Comparison of ENCODE assay signal across 12 mouse cellular contexts in genomic region chr1:169485408-169485885, GRCm38 (mm10). TPM values are rescaled to one million over a fixed set of nuclear protein-coding genes. Genes with fewer than 3 reads are reported as not detected.
A peak's percentile ranks its signal among the peaks of the same experiment; 100 is the strongest.
DNase-seq lines count a peak whose midpoint lies in the region; ATAC-seq and TF ChIP-seq lines count a peak whose summit lies in the region.
"Had no signal": no experiment of that assay in that cellular context is flagged by ENCODE, and none has a peak within 500 bp of the region (broad histone marks: within the 10 kb centered on the region; RNA-seq: fewer than 3 reads in every experiment).

No protein-coding gene starts in this region.

- H3K4me1 ChIP-seq in heart, embryonic 11.5 days (ENCODE audit: control insufficient read depth, insufficient read depth, low read length): no peaks in the 10 kb centered on the region
- peaks cover 7% of the 10 kb centered on the region for H3K4me1 ChIP-seq in olfactory bulb, adult 2 months (ENCODE audit: control insufficient read depth, insufficient read depth, low read length)
- H3K4me1 ChIP-seq: liver, embryonic 15.5 days; neural tube, embryonic 12.5 days had no signal

- no peaks in the 10 kb centered on the region for H3K9me3 ChIP-seq in heart, embryonic 11.5 days (replicated peaks; ENCODE audit: control insufficient read depth, low read length)
- H3K9me3 ChIP-seq: liver, embryonic 15.5 days; neural tube, embryonic 12.5 days had no signal

- no peak overlapping the region for H3K9ac ChIP-seq in heart, embryonic 11.5 days (ENCODE audit: low read depth, low read length)
- H3K9ac ChIP-seq: liver, embryonic 15.5 days; neural tube, embryonic 12.5 days had no signal

- peak; percentile 2 to 5 for DNase-seq in heart, postnatal 10 days
- DNase-seq in cerebellum, adult 9-10 months: peak; percentile 53
- DNase-seq in layer of hippocampus, adult 11-12 months (ENCODE audit: low spot score): peak; percentile 50
- no peak for DNase-seq in kidney, adult 18-20 months
- DNase-seq in urinary bladder, postnatal 25 days (ENCODE audit: low spot score): no peak
- no peak for DNase-seq in kidney, postnatal 36 days
- DNase-seq: thymus, adult 18-20 months had no signal

- no peaks in the 10 kb centered on the region for H3K27me3 ChIP-seq in heart, embryonic 11.5 days (ENCODE audit: control insufficient read depth, insufficient read depth, low read length)
- H3K27me3 ChIP-seq: CH12.LX; liver, embryonic 15.5 days; neural tube, embryonic 12.5 days had no signal

- no peak overlapping the region for H3K4me2 ChIP-seq in heart, embryonic 11.5 days
- H3K4me2 ChIP-seq: liver, embryonic 15.5 days; neural tube, embryonic 12.5 days had no signal

- H3K36me3 ChIP-seq in heart, embryonic 11.5 days (ENCODE audit: control insufficient read depth, insufficient read depth, low read length): no peaks in the 10 kb centered on the region
- H3K36me3 ChIP-seq: liver, embryonic 15.5 days; neural tube, embryonic 12.5 days had no signal

- H3K27ac ChIP-seq in heart, embryonic 11.5 days (ENCODE audit: low read depth, low read length): no peak overlapping the region
- peak overlapping the region; percentile 50 for H3K27ac ChIP-seq in olfactory bulb, adult 2 months (ENCODE audit: insufficient read depth, low read depth, low read length)
- H3K27ac ChIP-seq: liver, embryonic 15.5 days; neural tube, embryonic 12.5 days had no signal

- H3K4me3 ChIP-seq in heart, embryonic 11.5 days (ENCODE audit: low read depth, low read length): no peak overlapping the region
- H3K4me3 ChIP-seq in olfactory bulb, adult 2 months (ENCODE audit: insufficient read depth, low read depth, low read length): no peak overlapping the region
- H3K4me3 ChIP-seq: liver, embryonic 15.5 days; neural tube, embryonic 12.5 days had no signal

- no peak for ATAC-seq in heart, embryonic 11.5 days (replicated peaks; ENCODE audit: insufficient number of reproducible peaks, low FRiP score, low TSS enrichment)

- TF ChIP-seq POLR2A in olfactory bulb, adult 2 months (IDR thresholded peaks at IDR 0.05; ENCODE audit: insufficient read depth, low read depth, low read length): no peak

- intact Hi-C loops in heart, postnatal 10 days (cut with DNase I): no loop called here

- WGBS in heart, embryonic 11.5 days (ENCODE audit: insufficient replicate concordance): 72% methylated on average over 6 of the region's 6 CpGs
- WGBS in olfactory bulb, adult 2 months: 13% methylated on average over 6 of the region's 6 CpGs

- no peak for TF ChIP-seq CTCF in olfactory bulb, adult 2 months (IDR thresholded peaks at IDR 0.05; ENCODE audit: insufficient read depth, low read depth, low read length)

RNA-seq across cellular contexts. Expression of gene Nuf2, which starts 45.8 kb away (rescaled TPM):
- total RNA-seq in heart, postnatal 10 days (2021): 10 to 100 TPM; 11.0 to 12.2 TPM
- 49.8 and 49.9 TPM in 2 replicates for polyA plus RNA-seq in heart, embryonic 11.5 days (2014; fragmentation: Nextera tagmentation; extraction: Ambion mirVana)
- polyA plus RNA-seq in olfactory bulb, adult 2 months (2012; ENCODE audit: insufficient read depth, insufficient read length, low replicate concordance, missing spikeins): not detected in 2 replicates

Comparison
In these comparisons a context has a peak if more than half of its experiments do, and no peak if none do; other contexts are left out.
1. DNase-seq: peak in heart, postnatal 10 days (2 of 2), cerebellum, adult 9-10 months (single experiment) and layer of hippocampus, adult 11-12 months (single experiment); none in kidney, adult 18-20 months (single experiment), urinary bladder, postnatal 25 days (single experiment) and kidney, postnatal 36 days (0 of 2).
2. RNA of gene Nuf2, which starts 45.8 kb away (polyA plus RNA-seq): 49.8 to 49.9 TPM in heart, embryonic 11.5 days; not detected in olfactory bulb, adult 2 months; every median in the first group is over 10 times any median in the second.